Mouse (Mus musculus) erythroblast, embryonic 14.5 days (primary cell): ENCODE results near the gene Hoxa5.

ENCODE experiments used
- GATA1 ChIP-seq: IDR thresholded peaks from 2 replicates; pipeline ENCODE4 v1.6.1; 2012; ENCODE audit warnings: low read length, inconsistent platforms, mixed read lengths
- TAL1 ChIP-seq: IDR thresholded peaks from 3 replicates; pipeline ENCODE4 v1.6.1; 2012; ENCODE audit warnings: low read length, inconsistent platforms, mixed read lengths

DNA sequence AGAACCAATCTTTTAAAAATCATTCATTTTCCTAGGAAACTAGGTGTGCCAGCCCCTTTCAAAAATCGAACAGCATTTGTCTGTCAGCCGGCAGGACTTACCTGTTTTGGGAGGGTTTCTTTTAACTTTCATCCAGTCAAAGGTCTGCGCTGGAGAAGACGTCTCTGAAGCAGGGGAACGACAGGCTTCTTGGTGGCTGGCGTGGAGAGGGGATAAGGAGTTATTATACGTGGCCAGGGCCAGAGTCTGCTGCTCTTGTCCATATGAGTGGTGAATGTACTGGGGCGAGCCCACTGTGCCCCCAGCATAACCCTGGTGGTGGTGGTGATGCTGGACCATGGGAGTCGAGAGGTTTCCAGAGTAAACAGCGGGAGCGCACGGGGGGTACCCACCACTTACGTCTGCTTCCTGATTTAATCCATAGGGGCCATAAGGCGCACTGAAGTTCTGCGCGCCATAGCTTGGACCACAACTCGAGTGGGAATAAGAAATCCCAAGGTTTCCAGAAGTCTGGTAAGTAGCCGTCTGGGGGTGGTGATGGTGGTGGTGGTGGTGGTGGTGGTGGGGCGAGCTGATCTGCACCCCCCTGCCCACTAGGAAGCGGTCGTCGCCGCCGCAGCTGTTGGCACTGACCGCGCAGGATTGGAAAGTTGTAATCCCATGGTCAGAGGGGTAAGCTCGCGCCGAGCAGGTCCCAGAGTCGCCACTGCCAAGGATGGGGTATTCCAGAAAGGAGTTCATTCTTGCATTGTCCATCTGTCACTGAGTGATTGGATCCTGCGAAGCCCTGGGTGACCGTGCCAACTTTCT is 46.7 kb downstream of the Hoxa5 start:
- TF ChIP-seq TAL1 (no peak), GATA1 (no peak)
